Mouse (Mus musculus) left cerebral cortex, postnatal 25 days (tissue): Measurements from ENCODE around the gene Golga3. TPM values are rescaled to one million over a fixed set of nuclear protein-coding genes. Genes with fewer than 3 reads are reported as not detected.

Source experiments
- DNase-seq, 2 experiments: peaks; one replicate each; pipeline ENCODE4 v3.0.0; 2022; ENCODE audit warnings: low spot score in 2 of 2, mixed read lengths in 1 of 2
- intact Hi-C: fragments of 180-260 bp; cut with DNase I; formaldehyde crosslinking; loops from one replicate; pipeline ENCODE4 v1.15.1; 2025
- total RNA-seq, 2 experiments: library from RNA; stranded (reverse); gene quantifications; 2 replicates each; pipeline ENCODE4 v1.2.3; 2021

Golga3 gene
- total RNA-seq, 2 experiments from 2014 or later: 42.3 to 44.4 TPM

- intact Hi-C loops: no loop called here
- DNase-seq: no peak
These were observed 53.9 kb downstream of the Golga3 start for GRCm38 (mm10) chr5:110230401-110230779.

GRCm38 (mm10) chr5:110230780-110231461 is 54.4 kb downstream of the Golga3 start, which contains the start of gene Ankle2:
Gene Ankle2, plus strand, starts transcription at chr5:110231004.
- intact Hi-C loops: no loop called here
- peak; percentile 92 for DNase-seq

- intact Hi-C loops: no loop called here
- DNase-seq: no peak
These were observed 55.1 kb downstream of the Golga3 start for GRCm38 (mm10) chr5:110231638-110232037.

DNA sequence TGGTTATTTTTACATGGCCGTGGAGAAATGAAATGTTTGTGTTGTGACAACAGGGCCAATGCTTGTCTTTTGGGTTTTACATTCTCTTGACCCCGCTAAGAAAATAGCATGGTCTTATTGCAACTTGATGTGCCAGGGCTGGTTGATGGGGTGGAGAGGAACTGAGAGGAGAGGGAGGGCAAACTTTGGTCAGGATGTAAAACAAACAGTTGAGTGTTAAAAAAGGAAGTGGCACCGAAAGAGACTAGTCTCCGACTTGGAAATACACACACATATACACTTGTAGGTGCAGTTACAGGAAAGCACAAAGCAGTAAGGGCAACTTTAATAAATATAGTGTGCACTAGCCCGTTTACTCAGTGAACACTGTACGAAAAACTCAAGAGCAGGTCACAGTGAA is 55.8 kb downstream of the Golga3 start:
- intact Hi-C loops: no loop called here
- DNase-seq: no peak

DNA sequence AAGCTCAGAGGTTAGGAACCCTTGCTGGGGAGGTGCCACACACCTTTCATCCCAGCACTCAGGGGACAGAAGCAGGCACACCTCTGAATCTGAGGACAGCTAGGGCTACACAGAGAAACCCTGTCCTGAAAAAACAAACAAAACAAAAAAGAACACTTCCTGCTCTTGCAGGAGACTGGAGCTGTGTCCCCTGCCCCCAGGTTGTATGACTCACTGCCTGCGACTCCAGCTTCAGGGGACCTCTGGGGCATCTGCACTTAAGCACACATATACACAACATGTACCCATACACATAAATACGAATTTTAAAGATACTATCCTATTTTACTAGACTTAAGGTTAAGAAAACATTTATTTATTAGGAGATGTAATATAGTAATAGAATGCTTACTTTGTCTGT is 67.6 kb downstream of the Golga3 start:
- DNase-seq: no peak
- intact Hi-C loops: no loop called here

- DNase-seq: no peak
- intact Hi-C loops: no loop called here
These were observed 90.4 kb downstream of the Golga3 start for GRCm38 (mm10) chr5:110266941-110267340.

DNA sequence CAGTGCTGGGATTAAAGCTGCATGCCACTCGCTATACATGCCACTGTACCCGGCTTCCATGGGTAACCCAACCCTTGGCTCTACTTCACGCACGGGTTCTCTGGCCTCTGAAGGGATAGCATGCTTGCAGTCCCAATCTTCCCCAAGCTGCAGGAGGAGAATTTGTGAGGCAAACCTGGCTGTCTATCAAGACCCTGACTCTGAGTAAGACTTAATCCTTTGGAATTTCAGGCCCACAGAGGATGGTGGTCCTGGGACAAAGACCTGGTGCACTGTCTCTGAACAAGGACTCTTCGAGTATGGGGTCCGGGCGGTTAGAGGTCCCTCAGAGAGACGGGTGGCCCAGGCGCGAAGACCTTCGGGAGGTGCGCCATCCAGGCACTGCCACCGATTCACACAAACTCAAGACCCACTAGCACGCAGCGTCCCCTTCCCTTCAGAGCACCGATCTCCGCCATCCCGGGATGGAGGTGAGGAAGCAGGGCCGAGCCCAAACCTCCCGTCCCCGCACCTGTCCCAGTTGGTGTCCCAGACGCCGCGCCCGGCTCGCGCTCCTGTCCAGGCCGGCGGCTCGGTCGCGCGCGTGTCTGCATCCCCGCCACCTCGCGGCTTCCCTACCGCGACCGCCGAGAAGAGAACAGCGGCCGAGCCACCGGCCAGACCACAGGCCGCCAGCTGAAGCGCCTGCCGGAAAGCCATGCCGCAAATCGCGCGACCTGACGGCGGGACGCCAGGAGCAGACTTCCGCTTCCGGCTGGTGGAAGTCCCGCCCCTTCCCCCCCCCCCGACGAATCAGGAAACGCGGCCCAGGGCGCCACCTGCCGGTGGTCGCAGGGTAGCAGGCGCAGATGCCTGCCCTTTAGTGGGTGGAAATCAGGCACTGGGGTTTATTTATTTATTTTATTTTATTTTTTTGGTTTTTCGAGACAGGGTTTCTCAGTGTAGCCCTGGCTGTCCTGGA is 92.9 kb downstream of the Golga3 start, which contains the start of gene Pgam5:
Pgam5 (minus strand) TSS at position 773 of the 961 bp plus-strand sequence.
- peak; percentile 87 to 88 for DNase-seq
- intact Hi-C loops: no loop called here

- no peak for DNase-seq
- intact Hi-C loops: no loop called here
These were observed 93.7 kb downstream of the Golga3 start for GRCm38 (mm10) chr5:110270242-110270641.

- intact Hi-C loops: no loop called here
- DNase-seq: no peak
These were observed 97.6 kb downstream of the Golga3 start for GRCm38 (mm10) chr5:110274147-110274546.

DNA sequence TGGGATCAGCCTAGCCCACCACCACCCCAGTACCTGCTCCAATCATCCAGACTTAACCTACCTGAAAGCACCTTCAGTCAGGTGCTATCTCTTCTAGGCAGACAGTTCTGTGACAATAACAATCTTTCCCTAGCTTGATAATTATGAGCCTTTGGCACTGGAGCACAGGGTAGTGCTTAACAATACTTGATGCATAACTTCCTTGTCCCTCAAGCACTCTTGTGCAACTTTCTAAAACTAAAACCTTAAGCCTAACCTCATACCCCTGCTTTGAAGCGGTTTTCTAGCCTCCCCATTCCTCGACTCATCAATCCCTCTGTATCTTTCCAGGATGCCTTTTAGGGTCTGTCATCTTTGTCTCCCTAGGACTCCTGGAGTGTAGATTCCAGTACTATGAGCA is 98.3 kb downstream of the Golga3 start:
- no peak for DNase-seq
- intact Hi-C loops: no loop called here

Other genes starting within 250 kb of the Golga3 start
- gene Zfp932, start 180.2 kb upstream of the Golga3 start, total RNA-seq: 10 to 100 TPM; 44.6 to 56.6 TPM
- gene Gm17655, start 104.2 kb upstream of the Golga3 start, total RNA-seq: 10 to 100 TPM in 1 of 2 experiments, 1 to 10 TPM in 1; 8.1 to 10.3 TPM
- under 1 TPM; 0.25 to 0.53 TPM for gene Gm35315, start 82.3 kb upstream of the Golga3 start, total RNA-seq
- gene Plcxd1, start 76.7 kb upstream of the Golga3 start, total RNA-seq: 10 to 100 TPM in 1 of 2 experiments, 1 to 10 TPM in 1; 9.6 to 12.8 TPM
- 10 to 100 TPM; 80.5 to 95.6 TPM for gene Gtpbp6, start 68.5 kb upstream of the Golga3 start, total RNA-seq
- gene Zfp605, start 66.6 kb upstream of the Golga3 start, total RNA-seq: 10 to 100 TPM; 17.4 to 18.6 TPM
- 10 to 100 TPM; 51.3 to 54.7 TPM for gene Chfr, start 40.9 kb upstream of the Golga3 start, total RNA-seq
- 10 to 100 TPM; 37.5 to 46.0 TPM for gene Ankle2, start 54.3 kb downstream of the Golga3 start, total RNA-seq
- 10 to 100 TPM; 60.0 to 65.1 TPM for gene Pgam5, start 93.2 kb downstream of the Golga3 start, total RNA-seq
- gene Pxmp2, start 109.5 kb downstream of the Golga3 start, total RNA-seq: 1 to 10 TPM; 8.0 to 8.1 TPM
- gene Pole, start 109.6 kb downstream of the Golga3 start, total RNA-seq: 1 to 10 TPM; 1.3 TPM
- under 1 TPM in 1 of 2 experiments, not detected in 1; 0.23 TPM for gene P2rx2, start 166.5 kb downstream of the Golga3 start, total RNA-seq
- not detected for gene Lrcol1, start 168.0 kb downstream of the Golga3 start, total RNA-seq